Mouse (Mus musculus) midbrain, embryonic 13.5 days (tissue): ENCODE results near the gene Fam71f2. TPM values are rescaled to one million over a fixed set of nuclear protein-coding genes. Genes with fewer than 3 reads are reported as not detected.

ENCODE experiments used
- ATAC-seq: fragments of 200-750 bp; cut with Nextera tagmentation; 2 replicates; pipeline ENCODE4 v1.8.0; 2017; ENCODE audit warnings: mild to moderate bottlenecking, moderate TSS enrichment, moderate library complexity
- H3K27ac ChIP-seq: fragments of 300-500 bp; sonication (generic); 2 replicates; pipeline ENCODE4 v1.5.1; 2015; ENCODE audit warnings: inconsistent platforms, mild to moderate bottlenecking, moderate library complexity
- H3K27me3 ChIP-seq: fragments of 300-500 bp; sonication (generic); 2 replicates; pipeline ENCODE4 v1.6.1; 2015; ENCODE audit warnings: mild to moderate bottlenecking, inconsistent platforms
- H3K36me3 ChIP-seq: fragments of 300-500 bp; sonication (generic); 2 replicates; pipeline ENCODE4 v1.6.1; 2015; ENCODE audit warnings: mild to moderate bottlenecking, inconsistent platforms
- H3K4me1 ChIP-seq: fragments of 300-500 bp; sonication (generic); replicated peaks from 2 replicates; pipeline ENCODE4 v1.6.1; 2015; ENCODE audit warnings: inconsistent platforms
- H3K4me2 ChIP-seq: fragments of 300-500 bp; sonication (generic); replicated peaks from 2 replicates; pipeline ENCODE4 v1.6.1; 2015; ENCODE audit warnings: moderate library complexity, mild to moderate bottlenecking, inconsistent platforms
- H3K4me3 ChIP-seq: fragments of 300-500 bp; sonication (generic); replicated peaks from 2 replicates; pipeline ENCODE4 v1.5.1; 2015; ENCODE audit warnings: mild to moderate bottlenecking, inconsistent platforms
- H3K9ac ChIP-seq: fragments of 300-500 bp; sonication (generic); replicated peaks from 2 replicates; pipeline ENCODE4 v1.6.1; 2015; ENCODE audit warnings: mild to moderate bottlenecking, inconsistent platforms
- H3K9me3 ChIP-seq: fragments of 300-500 bp; sonication (generic); 2 replicates; pipeline ENCODE4 v1.6.1; 2016; ENCODE audit warnings: mild to moderate bottlenecking, inconsistent platforms
- WGBS: fragments of 180-500 bp; shearing (Covaris S2); methylation state at CpG from one replicate; pipeline ENCODE4 v1.1.7; 2015; 5-methylcytosine and 5-hydroxymethylcytosine counted together
- polyA plus RNA-seq: library from polyadenylated mRNA; unstranded; fragments of >200 nt; fragmentation: Nextera tagmentation; extraction: Ambion mirVana; gene quantifications from 2 replicates; pipeline ENCODE4 v1.2.1, GENCODE M21; 2015

Fam71f2 gene
- polyA plus RNA-seq: 0.46 and 0.54 TPM in 2 replicates

GRCm38 (mm10) chr6:29279293-29279692, at the start of gene Fam71f2:
Fam71f2 (plus strand) TSS chr6:29279593.
- peaks cover 8% of the 10 kb centered on the region for H3K36me3 ChIP-seq
- H3K9me3 ChIP-seq: no peaks in the 10 kb centered on the region
- ATAC-seq: peak; percentile 43; the same call in 1 of the 2 replicates
- H3K27me3 ChIP-seq: no peaks in the 10 kb centered on the region
- no peak within 1 kb of the TSS for H3K9ac ChIP-seq
- H3K4me1 ChIP-seq: peaks cover 20% of the 10 kb centered on the region
- H3K4me3 ChIP-seq: no peak within 1 kb of the TSS
- no peak within 1 kb of the TSS for H3K4me2 ChIP-seq
- no peak within 1 kb of the TSS for H3K27ac ChIP-seq
- WGBS: 82% methylated on average over 8 of the region's 8 CpGs

GRCm38 (mm10) chr6:29230386-29230785, 49.0 kb upstream of the Fam71f2 start:
- Histone ChIP-seq H3K9me3 (no peaks in the 10 kb centered on the region), H3K27me3 (no peaks in the 10 kb centered on the region), H3K27ac (no peak overlapping the region), H3K36me3 (no peaks in the 10 kb centered on the region), H3K4me2 (no peak overlapping the region), H3K4me1 (no peaks in the 10 kb centered on the region), H3K9ac (no peak overlapping the region), H3K4me3 (no peak overlapping the region)
- WGBS: 64% methylated on average over 6 of the region's 6 CpGs
- ATAC-seq: no peak

GRCm38 (mm10) chr6:29231799-29232198, 47.6 kb upstream of the Fam71f2 start:
- Histone ChIP-seq H3K9ac (no peak overlapping the region), H3K4me2 (no peak overlapping the region), H3K27ac (no peak overlapping the region), H3K4me1 (no peaks in the 10 kb centered on the region), H3K4me3 (no peak overlapping the region), H3K27me3 (no peaks in the 10 kb centered on the region), H3K36me3 (no peaks in the 10 kb centered on the region), H3K9me3 (no peaks in the 10 kb centered on the region)
- no peak for ATAC-seq
- WGBS: 76% methylated on average over 3 of the region's 3 CpGs

- Histone ChIP-seq H3K9ac (no peak overlapping the region), H3K9me3 (no peaks in the 10 kb centered on the region), H3K4me2 (no peak overlapping the region), H3K27ac (no peak overlapping the region), H3K4me1 (no peaks in the 10 kb centered on the region), H3K4me3 (no peak overlapping the region), H3K27me3 (no peaks in the 10 kb centered on the region), H3K36me3 (no peaks in the 10 kb centered on the region)
- ATAC-seq: no peak
- 82% methylated on average over 6 of the region's 6 CpGs for WGBS
These were observed 47.1 kb upstream of the Fam71f2 start for GRCm38 (mm10) chr6:29232321-29232720.

GRCm38 (mm10) chr6:29233710-29234109, 45.7 kb upstream of the Fam71f2 start:
- Histone ChIP-seq H3K4me1 (no peaks in the 10 kb centered on the region), H3K4me3 (no peak overlapping the region), H3K27ac (no peak overlapping the region), H3K27me3 (no peaks in the 10 kb centered on the region), H3K9me3 (no peaks in the 10 kb centered on the region), H3K9ac (no peak overlapping the region), H3K36me3 (no peaks in the 10 kb centered on the region), H3K4me2 (no peak overlapping the region)
- ATAC-seq: no peak
- 70% methylated on average over 3 of the region's 3 CpGs for WGBS

- H3K4me2 ChIP-seq: no peak overlapping the region
- no peaks in the 10 kb centered on the region for H3K9me3 ChIP-seq
- no peak overlapping the region for H3K27ac ChIP-seq
- WGBS: 51% methylated on average over 8 of the region's 8 CpGs
- H3K36me3 ChIP-seq: no peaks in the 10 kb centered on the region
- no peak for ATAC-seq
- no peaks in the 10 kb centered on the region for H3K4me1 ChIP-seq
- no peak overlapping the region for H3K4me3 ChIP-seq
- no peak overlapping the region for H3K9ac ChIP-seq
- no peaks in the 10 kb centered on the region for H3K27me3 ChIP-seq
These were observed 45.1 kb upstream of the Fam71f2 start for GRCm38 (mm10) chr6:29234272-29234671.

- H3K9me3 ChIP-seq: no peaks in the 10 kb centered on the region
- H3K27me3 ChIP-seq: no peaks in the 10 kb centered on the region
- no peaks in the 10 kb centered on the region for H3K4me1 ChIP-seq
- H3K36me3 ChIP-seq: no peaks in the 10 kb centered on the region
- 32% methylated on average over 2 of the region's 2 CpGs for WGBS
- H3K27ac ChIP-seq: no peak overlapping the region
- no peak overlapping the region for H3K4me3 ChIP-seq
- H3K4me2 ChIP-seq: no peak overlapping the region
- H3K9ac ChIP-seq: no peak overlapping the region
- no peak for ATAC-seq
These were observed 38.6 kb upstream of the Fam71f2 start for GRCm38 (mm10) chr6:29240806-29241205.

GRCm38 (mm10) chr6:29241697-29242096, 37.7 kb upstream of the Fam71f2 start:
- H3K4me1 ChIP-seq: no peaks in the 10 kb centered on the region
- no peaks in the 10 kb centered on the region for H3K27me3 ChIP-seq
- no peak overlapping the region for H3K4me2 ChIP-seq
- 57% methylated on average over 2 of the region's 2 CpGs for WGBS
- no peaks in the 10 kb centered on the region for H3K36me3 ChIP-seq
- H3K9me3 ChIP-seq: no peaks in the 10 kb centered on the region
- ATAC-seq: no peak
- H3K4me3 ChIP-seq: no peak overlapping the region
- H3K9ac ChIP-seq: no peak overlapping the region
- H3K27ac ChIP-seq: no peak overlapping the region

- H3K27me3 ChIP-seq: no peaks in the 10 kb centered on the region
- no peak for ATAC-seq
- H3K4me2 ChIP-seq: no peak overlapping the region
- no peaks in the 10 kb centered on the region for H3K36me3 ChIP-seq
- no peaks in the 10 kb centered on the region for H3K4me1 ChIP-seq
- WGBS: 53% methylated on average over 1 of the region's 1 CpGs
- H3K9me3 ChIP-seq: no peaks in the 10 kb centered on the region
- H3K9ac ChIP-seq: no peak overlapping the region
- H3K4me3 ChIP-seq: no peak overlapping the region
- H3K27ac ChIP-seq: no peak overlapping the region
These were observed 37.1 kb upstream of the Fam71f2 start for GRCm38 (mm10) chr6:29242265-29242664.

GRCm38 (mm10) chr6:29245272-29246120, 33.9 kb upstream of the Fam71f2 start:
- 81% methylated on average over 14 of the region's 14 CpGs for WGBS
- H3K27me3 ChIP-seq: no peaks in the 10 kb centered on the region
- no peak overlapping the region for H3K4me2 ChIP-seq
- H3K9me3 ChIP-seq: no peaks in the 10 kb centered on the region
- no peak for ATAC-seq
- no peaks in the 10 kb centered on the region for H3K36me3 ChIP-seq
- H3K27ac ChIP-seq: no peak overlapping the region
- H3K9ac ChIP-seq: no peak overlapping the region
- H3K4me1 ChIP-seq: no peaks in the 10 kb centered on the region
- no peak overlapping the region for H3K4me3 ChIP-seq

GRCm38 (mm10) chr6:29246183-29246582, 33.2 kb upstream of the Fam71f2 start:
- H3K9ac ChIP-seq: no peak overlapping the region
- H3K9me3 ChIP-seq: no peaks in the 10 kb centered on the region
- H3K36me3 ChIP-seq: no peaks in the 10 kb centered on the region
- no peak overlapping the region for H3K27ac ChIP-seq
- no peak overlapping the region for H3K4me2 ChIP-seq
- no peaks in the 10 kb centered on the region for H3K27me3 ChIP-seq
- WGBS: 81% methylated on average over 3 of the region's 3 CpGs
- H3K4me3 ChIP-seq: no peak overlapping the region
- no peaks in the 10 kb centered on the region for H3K4me1 ChIP-seq
- no peak for ATAC-seq

GRCm38 (mm10) chr6:29246585-29246984, 32.8 kb upstream of the Fam71f2 start:
- Histone ChIP-seq H3K4me3 (no peak overlapping the region), H3K36me3 (no peaks in the 10 kb centered on the region), H3K9me3 (no peaks in the 10 kb centered on the region), H3K27me3 (no peaks in the 10 kb centered on the region), H3K27ac (no peak overlapping the region), H3K4me1 (no peaks in the 10 kb centered on the region), H3K9ac (no peak overlapping the region), H3K4me2 (no peak overlapping the region)
- no peak for ATAC-seq
- WGBS: 64% methylated on average over 5 of the region's 5 CpGs

GRCm38 (mm10) chr6:29247072-29247471, 32.3 kb upstream of the Fam71f2 start:
- Histone ChIP-seq H3K4me2 (no peak overlapping the region), H3K4me3 (no peak overlapping the region), H3K27me3 (no peaks in the 10 kb centered on the region), H3K4me1 (no peaks in the 10 kb centered on the region), H3K27ac (no peak overlapping the region), H3K9me3 (no peaks in the 10 kb centered on the region), H3K9ac (no peak overlapping the region), H3K36me3 (no peaks in the 10 kb centered on the region)
- WGBS: 53% methylated on average over 4 of the region's 4 CpGs
- ATAC-seq: no peak
